Mouse (Mus musculus) G1E (cell line): ENCODE measurements around the gene Amz1. TPM values are rescaled to one million over a fixed set of nuclear protein-coding genes. Genes with fewer than 3 reads are reported as not detected.
A peak's percentile ranks its signal among the peaks of the same experiment; 100 is the strongest.

Source experiments
- ATAC-seq: 2 replicates; pipeline ENCODE4 v1.8.0; 2016; ENCODE audit warnings: mild to moderate bottlenecking; ENCODE audit not compliant: insufficient number of reproducible peaks, poor library complexity, low FRiP score, severe bottlenecking; ENCODE audit errors: extremely low read depth
- DNase-seq: peaks from one replicate; pipeline ENCODE4 v3.0.0; 2012; ENCODE audit warnings: low spot score
- H3K27me3 ChIP-seq: 2 replicates; pipeline ENCODE4 v1.6.1; 2012; ENCODE audit warnings: mild to moderate bottlenecking, low read length, inconsistent platforms; ENCODE audit not compliant: insufficient read depth
- H3K36me3 ChIP-seq: replicated peaks from 2 replicates; pipeline ENCODE3; 2012; ENCODE audit warnings: mild to moderate bottlenecking, inconsistent platforms
- H3K4me1 ChIP-seq: 2 replicates; pipeline ENCODE4 v1.6.1; 2012; ENCODE audit warnings: low read depth, low read length, inconsistent platforms, mixed read lengths; ENCODE audit not compliant: insufficient read depth
- H3K4me3 ChIP-seq: 2 replicates; pipeline ENCODE4 v1.5.1; 2012; ENCODE audit warnings: low read depth, mild to moderate bottlenecking, inconsistent platforms, low read length, moderate library complexity, mixed read lengths
- H3K9me3 ChIP-seq: replicated peaks from 2 replicates; pipeline ENCODE4 v1.6.1; 2012; ENCODE audit warnings: inconsistent platforms
- CTCF ChIP-seq: IDR thresholded peaks from 2 replicates; pipeline ENCODE4 v1.5.1; 2012; ENCODE audit warnings: low read depth, low read length, inconsistent platforms, mixed read lengths
- GATA1 ChIP-seq: IDR thresholded peaks from 2 replicates; pipeline ENCODE4 v1.6.1; 2012; ENCODE audit warnings: borderline replicate concordance, low read length, inconsistent platforms, mixed read lengths
- GATA2 ChIP-seq: IDR thresholded peaks from 2 replicates; pipeline ENCODE4 v1.6.1; 2012; ENCODE audit warnings: low read depth, low read length, inconsistent platforms, borderline replicate concordance
- POLR2AphosphoS5 ChIP-seq: IDR thresholded peaks from 2 replicates; pipeline ENCODE4 v1.6.1; 2012; ENCODE audit warnings: low read depth, low read length, inconsistent platforms; ENCODE audit not compliant: insufficient replicate concordance
- TAL1 ChIP-seq: conservative IDR thresholded peaks from 2 replicates; pipeline ENCODE4 v1.6.1; 2012; ENCODE audit warnings: low read depth, low read length, inconsistent platforms, mixed read lengths
- polyA plus RNA-seq: library from polyadenylated mRNA; stranded (reverse); fragments of >175 nt; gene quantifications from 2 replicates; pipeline ENCODE4 v1.2.3, GENCODE M21; 2012
- total RNA-seq, 2 experiments: library from RNA; stranded (forward) in 1 of 2; stranded (reverse) in 1 of 2; fragments of 200-1000 nt in 1 of 2; fragments of >200 nt in 1 of 2; fragmentation: Nextera tagmentation in 1 of 2; gene quantifications; 2 replicates each; pipeline ENCODE4 v1.2.3; 2014 to 2017

Gene Amz1
- total and polyA plus RNA-seq, 3 experiments: 0.37 to 1.4 TPM; not detected in 1

- peak overlapping the region; percentile 81; the same call in 1 of the 2 replicates for H3K4me3 ChIP-seq
- no peak for DNase-seq
- H3K27me3 ChIP-seq: peaks cover 22% of the 10 kb centered on the region
- no peak for ATAC-seq
- peaks cover 22% of the 10 kb centered on the region for H3K36me3 ChIP-seq
- TF ChIP-seq TAL1 (no peak), GATA2 (no peak), GATA1 (no peak), CTCF (no peak), POLR2AphosphoS5 (no peak)
- H3K9me3 ChIP-seq: no peaks in the 10 kb centered on the region
- H3K4me1 ChIP-seq: peaks cover 45% of the 10 kb centered on the region
Observed at GRCm38 (mm10) chr5:140702618-140703175, 21.2 kb upstream of the Amz1 start.

GRCm38 (mm10) chr5:140703480-140704377 is 20.2 kb upstream of the Amz1 start:
- Histone ChIP-seq H3K4me1 (peaks cover 46% of the 10 kb centered on the region), H3K36me3 (peaks cover 30% of the 10 kb centered on the region), H3K27me3 (peaks cover 22% of the 10 kb centered on the region), H3K4me3 (peak overlapping the region; percentile 78; the same call in 1 of the 2 replicates), H3K9me3 (no peaks in the 10 kb centered on the region)
- ATAC-seq: no peak
- DNase-seq: no peak
- TF ChIP-seq TAL1: no peak
- no peak for TF ChIP-seq CTCF
- TF ChIP-seq POLR2AphosphoS5: no peak

GRCm38 (mm10) chr5:140704378-140705251 is 19.3 kb upstream of the Amz1 start, which contains the start of gene Brat1:
Gene Brat1, plus strand, starts transcription at chr5:140705011.
- TF ChIP-seq CTCF (no peak), GATA2 (no peak), POLR2AphosphoS5 (no peak), GATA1 (no peak), TAL1 (no peak)

GRCm38 (mm10) chr5:140705501-140706171 is 18.3 kb upstream of the Amz1 start:
- H3K4me1 ChIP-seq: peaks cover 47% of the 10 kb centered on the region
- H3K36me3 ChIP-seq: peaks cover 38% of the 10 kb centered on the region
- DNase-seq (peak; percentile 19), ATAC-seq (no peak)
- no peak for TF ChIP-seq GATA1
- no peak for TF ChIP-seq GATA2
- TF ChIP-seq TAL1: no peak
- no peak for TF ChIP-seq POLR2AphosphoS5
- no peak for TF ChIP-seq CTCF
- peak overlapping the region; percentile 78 for H3K4me3 ChIP-seq
- H3K27me3 ChIP-seq: peaks cover 13% of the 10 kb centered on the region
- H3K9me3 ChIP-seq: no peaks in the 10 kb centered on the region

More at GRCm38 (mm10) chr5:140704378-140705251, 19.3 kb upstream of the Amz1 start, which contains the start of gene Brat1:
- DNase-seq (peak; percentile 96), ATAC-seq (peak; percentile 90)
- Histone ChIP-seq H3K4me1 (peaks cover 47% of the 10 kb centered on the region), H3K9me3 (no peaks in the 10 kb centered on the region), H3K27me3 (peaks cover 20% of the 10 kb centered on the region), H3K36me3 (peaks cover 29% of the 10 kb centered on the region), H3K4me3 (peak within 1 kb of the TSS; percentile 78)

GRCm38 (mm10) chr5:140710315-140710714 is 13.6 kb upstream of the Amz1 start:
- no peak overlapping the region for H3K4me3 ChIP-seq
- H3K4me1 ChIP-seq: peaks cover 12% of the 10 kb centered on the region
- no peaks in the 10 kb centered on the region for H3K9me3 ChIP-seq
- DNase-seq (no peak), ATAC-seq (no peak)
- no peak for TF ChIP-seq GATA1
- no peak for TF ChIP-seq TAL1
- no peak for TF ChIP-seq CTCF
- TF ChIP-seq POLR2AphosphoS5: no peak
- no peak for TF ChIP-seq GATA2
- H3K36me3 ChIP-seq: peaks cover 85% of the 10 kb centered on the region
- H3K27me3 ChIP-seq: no peaks in the 10 kb centered on the region; the same call in 1 of the 2 replicates
